Mouse (Mus musculus): ENCODE measurements around the gene Fbxw5. TPM values are rescaled to one million over a fixed set of nuclear protein-coding genes. Genes with fewer than 3 reads are reported as not detected.

The Fbxw5 gene
- polyA plus RNA-seq, 1 experiment from 2014 or later, result 106 TPM

DNA sequence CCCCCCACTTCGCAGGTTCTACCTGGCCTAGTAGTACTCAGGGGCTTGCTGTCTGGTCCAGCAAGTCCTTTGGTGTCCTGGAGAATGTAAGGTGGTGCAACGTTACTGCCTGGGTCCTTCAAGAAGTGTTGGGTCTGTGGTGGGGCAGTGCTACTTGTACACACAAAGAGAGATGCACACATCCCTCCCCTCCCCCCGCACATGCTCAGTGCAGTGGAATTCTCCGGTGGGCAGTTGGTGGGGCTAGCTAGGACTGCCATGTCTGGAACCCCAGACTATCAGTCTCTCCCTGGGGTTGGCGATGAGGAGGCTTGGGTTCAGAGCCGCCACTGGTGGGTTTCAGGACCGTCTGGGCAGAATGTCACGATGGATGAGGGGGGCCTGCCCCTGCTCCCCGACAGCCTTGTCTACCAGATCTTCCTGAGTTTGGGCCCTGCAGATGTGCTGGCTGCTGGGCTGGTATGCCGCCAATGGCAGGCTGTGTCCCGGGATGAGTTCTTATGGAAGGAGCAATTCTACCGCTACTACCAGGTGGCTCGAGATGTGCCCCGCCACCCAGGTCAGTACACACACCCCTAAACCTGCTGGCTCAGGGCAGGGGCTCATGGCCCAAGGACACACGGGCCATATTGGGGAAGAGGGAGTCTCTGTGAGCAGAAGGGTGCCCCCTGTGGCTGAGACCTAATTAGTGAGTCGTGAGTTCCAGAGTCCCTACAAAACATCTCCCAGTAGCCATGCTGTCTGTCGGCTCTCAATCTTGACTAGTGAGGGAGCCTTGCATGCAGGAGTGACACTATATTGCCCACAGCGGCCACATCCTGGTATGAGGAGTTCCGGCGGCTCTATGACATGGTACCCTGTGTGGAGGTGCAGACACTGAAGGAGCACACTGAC lies 1.3 kb downstream of the Fbxw5 start, which contains the start of gene C8g:
C8g (minus strand) TSS at position 127 of the 894 bp plus-strand sequence.
- 0 out of 2 replicates have a peak, but pooled peaks have one; percentile 11 for ATAC-seq (ENCODE audit: low FRiP score)
- Histone ChIP-seq H3K4me1 (peaks cover 18% of the 10 kb centered on the region), H3K4me2 (replicated peaks) (peak within 1 kb of the TSS; percentile 98), H3K36me3 (peaks cover 37% of the 10 kb centered on the region), H3K9me3 (replicated peaks) (no peaks in the 10 kb centered on the region), H3K27me3 (no peaks in the 10 kb centered on the region), H3K27ac (peak within 1 kb of the TSS; percentile 79), H3K4me3 (peak within 1 kb of the TSS; percentile 90), H3K9ac (peak within 1 kb of the TSS; percentile 85)
- 78% methylated on average over 20 of the region's 20 CpGs for WGBS

DNA sequence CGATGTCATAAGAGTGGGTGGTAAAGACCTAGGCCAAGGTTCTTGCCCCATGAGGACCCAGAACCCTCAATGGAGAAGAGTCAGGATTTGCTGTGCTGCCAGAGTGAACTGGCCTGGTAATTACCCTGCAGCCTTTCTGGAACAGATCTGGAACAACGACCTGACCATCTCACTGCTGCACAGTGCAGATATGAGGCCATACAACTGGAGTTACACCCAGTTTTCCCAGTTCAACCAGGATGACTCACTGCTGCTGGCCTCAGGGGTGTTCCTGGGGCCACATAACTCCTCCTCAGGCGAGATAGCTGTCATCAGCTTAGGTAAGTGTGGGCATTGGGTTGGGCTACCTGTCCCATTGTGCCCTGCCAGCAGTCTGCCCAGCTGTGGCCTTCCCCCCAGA lies 2.2 kb downstream of the Fbxw5 start:
- no peak for ATAC-seq (ENCODE audit: low FRiP score)
- H3K4me2 ChIP-seq (replicated peaks), result no peak overlapping the region

DNA sequence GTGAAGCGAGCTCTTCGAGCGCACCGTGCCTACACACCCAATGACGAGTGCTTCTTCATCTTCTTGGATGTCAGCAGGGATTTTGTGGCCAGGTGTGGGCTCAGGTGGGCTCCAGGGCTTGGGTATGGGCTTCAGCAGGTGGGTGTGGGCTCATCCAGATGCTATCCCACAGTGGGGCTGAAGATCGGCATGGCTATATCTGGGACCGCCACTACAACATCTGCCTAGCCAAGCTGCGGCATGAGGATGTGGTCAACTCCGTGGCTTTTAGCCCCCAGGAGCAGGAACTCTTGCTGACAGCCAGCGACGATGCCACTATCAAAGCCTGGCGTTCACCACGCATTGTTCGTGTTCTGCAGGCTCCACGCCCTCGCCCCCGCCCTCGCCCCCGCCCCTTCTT lies 4.0 kb downstream of the Fbxw5 start:
- Histone ChIP-seq H3K4me1 (peaks cover 18% of the 10 kb centered on the region), H3K9ac (no peak overlapping the region), H3K27ac (no peak overlapping the region), H3K36me3 (peaks cover 40% of the 10 kb centered on the region), H3K4me3 (no peak overlapping the region), H3K27me3 (no peaks in the 10 kb centered on the region), H3K9me3 (replicated peaks) (no peaks in the 10 kb centered on the region), H3K4me2 (replicated peaks) (no peak overlapping the region)
- 94% methylated on average over 19 of the region's 19 CpGs for WGBS
- no peak for ATAC-seq (ENCODE audit: low FRiP score)

More for the DNA sequence above, 2.2 kb downstream of the Fbxw5 start:
- no peaks in the 10 kb centered on the region for H3K9me3 ChIP-seq (replicated peaks)
- peaks cover 18% of the 10 kb centered on the region for H3K4me1 ChIP-seq
- peaks cover 40% of the 10 kb centered on the region for H3K36me3 ChIP-seq
- no peak overlapping the region for H3K9ac ChIP-seq
- WGBS, result 80% methylated on average over 3 of the region's 3 CpGs
- H3K4me3 ChIP-seq, result no peak overlapping the region
- no peaks in the 10 kb centered on the region for H3K27me3 ChIP-seq
- H3K27ac ChIP-seq, result no peak overlapping the region

DNA sequence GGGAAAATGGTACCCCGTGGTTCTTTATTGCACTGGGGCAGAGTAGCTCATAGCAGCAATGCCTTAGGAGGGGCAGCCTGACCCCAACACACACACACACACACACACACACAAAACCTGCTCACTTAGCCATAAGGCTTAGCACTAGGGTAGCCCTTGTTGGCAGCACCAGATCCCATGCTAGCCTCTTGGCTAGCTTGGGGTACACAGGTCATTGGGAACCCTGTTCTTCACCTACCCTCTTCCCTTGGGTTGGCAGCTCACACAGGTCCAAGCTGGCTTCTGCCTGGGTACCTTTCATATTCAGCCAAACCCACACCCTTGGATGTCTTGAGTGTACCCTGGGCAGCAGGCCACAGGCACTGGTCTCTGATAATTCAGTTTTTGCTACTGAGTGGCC lies 4.5 kb downstream of the Fbxw5 start:
- no peak overlapping the region for H3K4me3 ChIP-seq
- H3K4me1 ChIP-seq, result peaks cover 16% of the 10 kb centered on the region
- H3K9ac ChIP-seq, result no peak overlapping the region
- H3K4me2 ChIP-seq (replicated peaks), result no peak overlapping the region
- ATAC-seq (ENCODE audit: low FRiP score), result no peak
- H3K27me3 ChIP-seq, result no peaks in the 10 kb centered on the region
- no peaks in the 10 kb centered on the region for H3K9me3 ChIP-seq (replicated peaks)
- peaks cover 40% of the 10 kb centered on the region for H3K36me3 ChIP-seq
- WGBS, result 83% methylated on average over 1 of the region's 1 CpGs
- H3K27ac ChIP-seq, result no peak overlapping the region

DNA sequence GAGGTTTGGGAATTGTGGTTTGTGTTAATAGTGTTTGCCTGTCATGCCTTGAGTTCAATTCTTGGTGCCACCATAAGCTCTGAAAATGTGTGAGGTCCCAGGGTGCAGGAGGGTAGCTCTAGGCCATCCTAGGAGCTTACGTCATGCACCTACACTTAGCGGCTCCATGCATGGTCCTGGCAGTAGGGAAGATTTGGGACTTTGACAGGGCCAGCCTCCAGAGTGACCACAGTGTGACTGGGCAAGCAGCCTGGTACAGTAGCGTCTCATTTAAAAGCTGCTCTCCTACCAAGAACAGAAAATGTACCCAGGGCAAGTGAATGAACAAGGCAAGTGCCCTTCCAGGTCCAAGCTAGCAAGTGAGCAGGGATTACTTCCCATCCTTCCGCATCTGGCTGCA lies 5.3 kb downstream of the Fbxw5 start:
- Histone ChIP-seq H3K9ac (no peak overlapping the region), H3K4me1 (peaks cover 13% of the 10 kb centered on the region), H3K4me2 (replicated peaks) (no peak overlapping the region), H3K27me3 (no peaks in the 10 kb centered on the region), H3K9me3 (replicated peaks) (no peaks in the 10 kb centered on the region), H3K4me3 (no peak overlapping the region), H3K36me3 (peaks cover 40% of the 10 kb centered on the region), H3K27ac (no peak overlapping the region)
- 93% methylated on average over 4 of the region's 4 CpGs for WGBS
- no peak for ATAC-seq (ENCODE audit: low FRiP score)

DNA sequence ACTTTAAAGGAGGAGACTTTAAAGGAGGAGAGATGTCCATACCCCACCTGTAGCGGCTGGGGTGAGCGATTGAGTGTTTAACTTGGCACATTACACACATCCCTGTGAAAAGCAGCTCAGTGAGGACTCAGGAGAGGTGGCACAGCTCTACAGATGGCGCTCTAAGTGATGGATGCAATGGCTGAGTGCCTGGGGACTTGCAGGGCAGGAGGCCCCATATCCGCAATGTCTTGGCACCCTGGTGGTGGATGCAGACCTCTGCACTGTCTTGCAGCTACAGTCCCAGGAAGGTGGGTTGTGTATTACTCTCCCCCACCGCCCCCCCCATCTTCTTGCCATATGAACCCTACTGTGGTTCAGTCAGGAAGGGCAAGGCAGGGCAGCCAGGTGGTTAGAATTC lies 6.4 kb downstream of the Fbxw5 start:
- H3K4me1 ChIP-seq, result peaks cover 5% of the 10 kb centered on the region
- 42% methylated on average over 5 of the region's 5 CpGs for WGBS
- H3K27ac ChIP-seq, result no peak overlapping the region
- H3K27me3 ChIP-seq, result no peaks in the 10 kb centered on the region; the same call in 1 of the 2 replicates
- H3K36me3 ChIP-seq, result peaks cover 40% of the 10 kb centered on the region
- H3K9me3 ChIP-seq (replicated peaks), result no peaks in the 10 kb centered on the region
- H3K9ac ChIP-seq, result no peak overlapping the region
- no peak overlapping the region for H3K4me3 ChIP-seq
- H3K4me2 ChIP-seq (replicated peaks), result no peak overlapping the region
- no peak for ATAC-seq (ENCODE audit: low FRiP score)

DNA sequence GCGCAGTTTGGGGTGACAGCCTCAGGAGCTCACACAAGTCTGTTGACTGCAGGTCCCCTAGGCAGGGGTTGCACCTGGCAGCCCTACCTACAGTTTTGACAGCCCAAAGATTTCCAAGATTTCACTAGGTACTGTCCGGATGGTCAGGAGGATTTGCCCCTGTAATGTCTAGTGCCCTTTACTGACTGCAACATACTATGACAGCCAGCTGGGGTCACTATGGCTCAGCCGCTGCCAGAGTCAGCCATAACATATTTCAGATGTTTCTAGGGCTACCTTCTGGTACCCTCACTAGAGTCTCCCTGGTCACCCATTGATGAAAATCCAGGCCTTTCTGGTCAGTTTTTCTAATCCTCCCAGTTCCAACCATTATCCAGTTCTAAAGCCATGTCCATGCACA lies 9.4 kb downstream of the Fbxw5 start:
- H3K36me3 ChIP-seq, result peaks cover 15% of the 10 kb centered on the region
- no peaks in the 10 kb centered on the region for H3K4me1 ChIP-seq
- no peak overlapping the region for H3K27ac ChIP-seq
- no peaks in the 10 kb centered on the region; the same call in 1 of the 2 replicates for H3K27me3 ChIP-seq
- H3K4me3 ChIP-seq, result no peak overlapping the region
- H3K9ac ChIP-seq, result no peak overlapping the region
- 64% methylated on average over 3 of the region's 3 CpGs for WGBS
- no peak for ATAC-seq (ENCODE audit: low FRiP score)
- no peak overlapping the region for H3K4me2 ChIP-seq (replicated peaks)
- H3K9me3 ChIP-seq (replicated peaks), result no peaks in the 10 kb centered on the region

DNA sequence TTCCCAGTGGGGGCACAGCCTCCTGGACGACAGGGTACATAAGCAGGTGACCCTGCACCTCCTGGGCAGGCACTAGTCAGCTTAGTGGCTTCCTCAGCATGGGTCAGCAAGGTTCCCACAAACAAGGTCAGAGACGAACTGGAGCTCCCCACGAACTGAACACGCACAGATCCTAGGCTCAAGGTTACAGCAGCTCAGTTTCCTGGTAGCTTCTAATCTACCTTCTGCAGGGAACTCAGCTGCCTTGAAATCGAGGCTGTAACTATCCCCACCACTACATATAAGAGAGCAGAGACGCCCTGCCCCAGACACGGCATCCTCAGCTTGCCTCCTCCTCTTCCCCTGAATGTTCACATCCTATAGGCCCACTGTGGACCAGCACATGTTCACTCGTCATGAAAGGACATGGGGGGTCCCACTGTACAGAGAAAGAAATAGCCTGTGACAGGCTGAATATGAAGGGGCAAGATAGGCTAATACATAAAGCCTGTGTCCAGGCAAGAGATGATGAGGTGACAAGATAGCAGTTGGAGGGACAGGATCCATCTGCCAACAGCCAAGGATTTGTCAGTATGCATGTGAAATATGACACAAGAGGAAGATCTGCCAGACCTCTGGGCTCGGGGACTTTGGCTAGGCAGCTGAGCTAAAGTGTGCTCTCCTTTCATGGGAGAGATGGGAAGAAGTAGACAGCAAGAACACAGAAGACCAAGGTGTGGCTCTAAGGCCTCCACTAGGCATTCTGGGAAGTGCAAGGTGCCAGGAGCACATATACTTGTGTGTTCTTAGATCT lies 26.2 kb downstream of the Fbxw5 start:
- H3K4me3 ChIP-seq, result no peak overlapping the region
- H3K9me3 ChIP-seq (replicated peaks), result no peaks in the 10 kb centered on the region
- no peaks in the 10 kb centered on the region for H3K4me1 ChIP-seq
- H3K36me3 ChIP-seq, result peaks cover 85% of the 10 kb centered on the region
- no peak overlapping the region for H3K9ac ChIP-seq
- WGBS, result 88% methylated on average over 9 of the region's 9 CpGs
- no peak overlapping the region for H3K4me2 ChIP-seq (replicated peaks)
- no peaks in the 10 kb centered on the region for H3K27me3 ChIP-seq
- no peak overlapping the region for H3K27ac ChIP-seq
- no peak for ATAC-seq (ENCODE audit: low FRiP score)

DNA sequence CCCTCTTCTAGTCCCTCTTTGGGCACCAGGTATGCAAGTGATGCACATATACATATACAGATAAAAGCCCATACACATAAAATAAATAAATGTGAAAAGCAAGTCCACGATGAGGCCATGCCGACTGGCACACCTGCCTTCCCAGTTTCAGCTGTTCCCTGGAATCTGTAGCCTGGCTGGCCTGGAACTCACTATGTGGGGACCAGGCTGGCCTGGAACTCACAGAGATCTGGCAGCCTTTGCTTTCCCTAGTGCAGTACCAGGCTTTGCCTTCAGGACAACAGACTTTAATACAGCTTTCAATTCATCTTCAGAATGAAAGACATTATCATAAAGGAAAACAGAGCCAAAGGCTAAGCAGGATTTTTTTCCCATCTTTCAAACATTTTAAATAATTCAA lies 33.2 kb downstream of the Fbxw5 start:
- Histone ChIP-seq H3K4me1 (no peaks in the 10 kb centered on the region), H3K9me3 (replicated peaks) (no peaks in the 10 kb centered on the region), H3K4me2 (replicated peaks) (no peak overlapping the region), H3K27ac (no peak overlapping the region), H3K9ac (no peak overlapping the region), H3K4me3 (no peak overlapping the region), H3K36me3 (peaks cover 50% of the 10 kb centered on the region), H3K27me3 (no peaks in the 10 kb centered on the region)
- no peak for ATAC-seq (ENCODE audit: low FRiP score)
- WGBS, result 87% methylated on average over 2 of the region's 2 CpGs

DNA sequence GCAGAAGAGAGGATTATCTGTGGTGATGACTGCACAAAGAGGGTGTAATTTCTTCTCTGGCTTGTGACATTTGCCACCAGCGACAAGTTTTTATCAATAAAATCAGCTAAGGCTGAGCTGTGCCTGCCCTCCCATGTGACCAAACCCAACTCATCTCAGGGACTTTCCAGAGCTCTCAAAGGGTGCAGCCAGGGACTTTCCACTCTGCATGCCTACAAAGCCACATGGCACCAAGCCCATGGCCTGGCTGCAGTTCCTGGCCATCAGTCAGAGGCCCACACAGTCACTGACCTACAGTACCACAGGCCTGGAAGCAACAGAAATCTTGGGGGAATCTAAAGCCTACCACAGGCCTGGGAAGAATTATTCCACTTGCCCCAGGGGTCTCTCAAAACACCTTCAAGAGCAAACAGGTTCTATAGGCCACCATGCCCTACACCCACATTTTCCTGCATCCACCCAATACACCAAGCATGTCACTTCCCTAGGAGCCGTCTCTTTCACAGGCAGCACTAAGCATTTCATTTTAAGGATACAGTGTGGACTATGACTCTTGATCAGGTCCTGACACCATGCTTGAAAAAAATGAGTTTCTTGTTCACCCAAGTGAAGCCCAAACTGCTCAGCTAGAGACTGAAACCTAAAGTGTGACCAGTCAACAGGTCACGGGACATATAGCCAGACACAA lies 33.8 kb downstream of the Fbxw5 start:
- Histone ChIP-seq H3K27ac (no peak overlapping the region), H3K27me3 (no peaks in the 10 kb centered on the region), H3K4me2 (replicated peaks) (no peak overlapping the region), H3K9me3 (replicated peaks) (no peaks in the 10 kb centered on the region), H3K4me1 (no peaks in the 10 kb centered on the region), H3K4me3 (no peak overlapping the region), H3K36me3 (peaks cover 45% of the 10 kb centered on the region), H3K9ac (no peak overlapping the region)
- ATAC-seq (ENCODE audit: low FRiP score), result no peak
- WGBS, result 90% methylated on average over 3 of the region's 3 CpGs

DNA sequence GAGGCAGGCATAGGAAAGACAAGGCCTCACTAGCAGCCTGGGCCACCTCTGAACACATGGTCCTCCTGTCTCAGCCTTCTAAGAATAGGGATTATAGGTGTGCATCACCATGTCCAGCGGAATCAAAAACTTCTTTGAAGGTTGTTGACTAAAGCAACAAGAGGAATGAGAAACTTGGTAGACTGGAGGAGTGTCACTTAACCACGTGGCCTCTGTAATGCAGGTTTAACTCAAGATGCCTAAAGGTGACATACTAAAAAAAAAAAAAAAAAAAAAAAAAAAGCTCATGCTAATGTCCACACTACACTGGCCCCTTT lies 34.3 kb downstream of the Fbxw5 start:
- no peak for ATAC-seq (ENCODE audit: low FRiP score)
- H3K4me3 ChIP-seq, result no peak overlapping the region
- 93% methylated on average over 2 of the region's 2 CpGs for WGBS
- H3K36me3 ChIP-seq, result peaks cover 40% of the 10 kb centered on the region
- H3K4me2 ChIP-seq (replicated peaks), result no peak overlapping the region
- no peaks in the 10 kb centered on the region for H3K27me3 ChIP-seq
- H3K9ac ChIP-seq, result no peak overlapping the region
- no peaks in the 10 kb centered on the region for H3K4me1 ChIP-seq
- H3K27ac ChIP-seq, result no peak overlapping the region
- H3K9me3 ChIP-seq (replicated peaks), result no peaks in the 10 kb centered on the region

DNA sequence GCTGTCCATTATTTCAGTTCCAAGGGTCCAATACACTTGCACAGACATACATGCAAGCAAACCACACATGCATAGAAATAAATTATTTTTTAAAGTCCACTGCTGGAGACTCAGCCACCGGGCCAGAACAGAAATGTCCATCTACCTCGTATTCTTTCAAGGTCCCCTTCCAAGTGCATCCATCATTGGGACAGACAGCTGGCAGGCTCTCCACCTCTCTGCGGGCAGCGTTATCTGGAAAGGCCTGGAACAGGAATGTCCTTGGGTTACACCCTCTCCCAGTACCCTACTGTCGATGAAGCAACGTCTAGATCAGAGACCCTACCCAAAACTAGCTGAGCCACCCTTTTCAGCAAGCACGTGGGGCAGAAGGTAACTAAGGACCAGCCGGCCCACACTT lies 36.0 kb downstream of the Fbxw5 start:
- 0 out of 2 replicates have a peak, but pooled peaks cover under 1% of the 10 kb centered on the region for H3K4me1 ChIP-seq
- no peak overlapping the region for H3K4me3 ChIP-seq
- H3K27ac ChIP-seq, result no peak overlapping the region
- no peaks in the 10 kb centered on the region for H3K9me3 ChIP-seq (replicated peaks)
- H3K27me3 ChIP-seq, result no peaks in the 10 kb centered on the region
- WGBS, result 93% methylated on average over 8 of the region's 8 CpGs
- H3K36me3 ChIP-seq, result peaks cover 33% of the 10 kb centered on the region
- H3K9ac ChIP-seq, result no peak overlapping the region
- no peak for ATAC-seq (ENCODE audit: low FRiP score)
- no peak overlapping the region for H3K4me2 ChIP-seq (replicated peaks)
